Mouse (Mus musculus) c-Kit-negative CD71-positive TER-119-positive erythroid progenitor cells, embryonic 14.5 days (primary cell): ENCODE measurements around the gene Slirp.
A peak's percentile ranks its signal among the peaks of the same experiment; 100 is the strongest.
"Not testable (repeated sequence)": the region's sequence is repeated elsewhere in the genome, so short reads cannot be mapped to it uniquely, and the experiment has no call there.

Experiments
- DNase-seq: peaks from one replicate; pipeline ENCODE4 v3.0.0-alpha.2; 2013; ENCODE audit warnings: low read depth, low spot score

Slirp gene

GRCm38 (mm10) chr12:87428885-87429284 is 14.8 kb upstream of the Slirp start:
- DNase-seq, result no peak

- DNase-seq, result peak; percentile 9
These were observed 1.2 kb upstream of the Slirp start for GRCm38 (mm10) chr12:87442177-87443114.

- DNase-seq, result peak; percentile 15
These were observed 489 bp upstream of the Slirp start for GRCm38 (mm10) chr12:87443115-87443699.

GRCm38 (mm10) chr12:87444211-87444610 is 515 bp downstream of the Slirp start:
- DNase-seq, result peak; percentile 5

DNA sequence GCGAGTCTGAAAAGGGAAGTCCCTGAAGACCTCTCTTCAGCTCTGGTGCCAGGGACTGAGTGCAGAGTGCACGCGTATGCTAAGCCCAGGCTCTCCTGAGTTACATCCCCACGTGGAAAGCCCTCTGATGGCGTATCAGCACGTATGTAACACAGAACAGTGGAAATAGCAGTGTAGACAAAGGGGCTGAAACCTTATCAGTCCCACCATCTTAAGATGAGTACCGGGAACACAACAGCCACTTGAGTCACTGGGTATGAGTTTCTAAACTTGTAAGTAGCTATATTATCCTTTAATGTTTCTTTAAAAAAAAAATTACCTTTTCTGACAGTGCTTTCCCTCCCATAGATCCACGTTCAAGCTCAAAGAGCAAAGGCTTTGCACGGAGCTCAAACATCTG is 5.8 kb downstream of the Slirp start:
- no peak for DNase-seq

DNA sequence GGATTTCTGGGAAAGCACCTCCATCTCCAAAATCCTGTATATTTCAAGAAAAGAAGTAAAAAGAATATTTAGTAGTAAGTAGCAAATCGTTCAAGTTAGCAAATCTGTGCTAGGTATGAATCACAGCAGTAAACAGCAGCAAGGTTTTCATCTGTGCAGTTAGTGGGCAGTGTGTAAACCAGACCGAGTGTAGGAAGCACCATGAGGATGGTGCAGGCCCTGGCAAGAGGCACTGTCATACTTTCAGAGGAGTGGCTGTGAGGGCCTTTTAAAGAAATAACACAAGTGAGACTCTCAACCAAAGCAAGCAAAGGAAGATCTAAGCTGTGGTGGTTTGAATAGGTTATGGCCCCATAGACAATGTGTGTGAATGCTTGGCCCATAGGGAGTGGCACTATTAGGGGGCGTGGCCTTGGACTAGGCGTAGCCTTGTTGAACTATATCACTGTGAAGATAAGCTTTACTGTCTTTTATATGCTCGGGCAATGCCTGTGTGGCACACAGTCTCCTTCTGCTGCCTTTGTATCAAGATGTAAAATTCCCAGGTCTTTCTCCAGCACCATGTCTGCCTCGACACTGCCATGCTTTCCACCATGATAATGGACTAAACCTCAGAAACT is 21.1 kb downstream of the Slirp start:
- peak; percentile 11 for DNase-seq

- no peak for DNase-seq
These were observed 26.8 kb downstream of the Slirp start for GRCm38 (mm10) chr12:87470263-87471136.

- no peak for DNase-seq
These were observed 27.8 kb downstream of the Slirp start for GRCm38 (mm10) chr12:87471421-87471963.

- DNase-seq, result peak; percentile 87
These were observed 28.5 kb downstream of the Slirp start, which contains the start of gene Snw1 for GRCm38 (mm10) chr12:87471964-87472786. Gene Snw1, minus strand, starts transcription at chr12:87472274.

GRCm38 (mm10) chr12:87474756-87475155 is 31.1 kb downstream of the Slirp start:
- no peak for DNase-seq

DNA sequence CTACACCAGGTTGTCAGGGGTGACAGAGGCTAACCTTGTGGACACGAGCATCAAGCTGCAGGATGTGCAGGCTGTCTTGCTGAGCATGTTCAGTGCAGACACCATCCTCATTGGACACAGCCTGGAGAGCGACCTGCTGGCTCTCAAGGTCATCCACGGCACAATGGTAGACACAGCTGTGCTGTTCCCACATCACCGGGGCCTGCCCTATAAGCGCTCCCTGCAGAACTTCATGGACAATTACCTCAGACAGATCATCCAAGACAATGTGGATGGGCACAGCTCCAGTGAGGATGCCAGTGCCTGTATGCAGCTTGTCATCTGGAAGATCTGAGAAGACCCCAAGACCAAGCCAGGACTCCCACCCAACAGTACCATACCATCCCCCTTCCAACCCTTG is 38.8 kb downstream of the Slirp start:
- not testable (repeated sequence) for DNase-seq

- not testable (repeated sequence) for DNase-seq
These were observed 45.0 kb downstream of the Slirp start for GRCm38 (mm10) chr12:87488683-87489082.

DNA sequence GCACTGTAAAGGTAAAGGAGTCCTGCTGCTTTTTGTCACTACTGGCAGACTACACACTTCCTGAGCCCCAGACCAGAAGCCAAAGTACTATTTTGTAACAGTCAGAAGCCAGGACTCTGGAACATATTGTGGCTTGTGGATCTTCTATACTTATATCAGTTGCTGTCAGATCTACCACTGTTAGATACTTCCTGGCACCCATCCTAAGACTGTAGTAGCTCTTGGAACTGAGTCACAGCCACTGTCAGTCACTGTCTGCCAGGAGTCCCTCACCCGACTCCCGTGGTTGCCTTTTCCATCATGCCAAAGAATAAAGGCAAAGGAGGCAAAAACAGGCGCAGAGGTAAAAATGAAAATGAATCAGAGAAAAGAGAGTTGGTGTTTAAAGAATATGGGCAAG is 50.7 kb downstream of the Slirp start, which contains the start of gene Gm5788:
Gm5788 (plus strand) TSS at position 301 of the 400 bp plus-strand sequence.
- not testable (repeated sequence) for DNase-seq
